ENCODE assay signal across 11 mouse cellular contexts in genomic region chr6:67014679-67015075, GRCm38 (mm10). TPM values are rescaled to one million over a fixed set of nuclear protein-coding genes. Genes with fewer than 3 reads are reported as not detected.
A peak's percentile ranks its signal among the peaks of the same experiment; 100 is the strongest.
DNase-seq lines count a peak whose midpoint lies in the region; ATAC-seq and TF ChIP-seq lines count a peak whose summit lies in the region.
"Had no signal": no experiment of that assay in that cellular context is flagged by ENCODE, and none has a peak within 500 bp of the region (broad histone marks: within the 10 kb centered on the region; RNA-seq: fewer than 3 reads in every experiment).

No protein-coding gene starts in this region.

- peak; percentile 36 for ATAC-seq in Patski
- peak; percentile 20; the same call in 1 of the 2 replicates for ATAC-seq in kidney, embryonic 16.5 days (ENCODE audit: low FRiP score, low TSS enrichment)
- no peak for ATAC-seq in forebrain, embryonic 11.5 days (replicated peaks; ENCODE audit: low FRiP score)

- H3K27ac ChIP-seq in kidney, embryonic 16.5 days (ENCODE audit: low read length) = no peak overlapping the region
- no peak overlapping the region for H3K27ac ChIP-seq in forebrain, embryonic 11.5 days (ENCODE audit: low read depth, low read length)
- H3K27ac ChIP-seq: hindbrain, embryonic 13.5 days; macrophage had no signal

- no peak for TF ChIP-seq CTCF in Patski (IDR thresholded peaks at IDR 0.05)

- in situ Hi-C loops in Patski (cut with MboI; ENCODE audit: low pct_unique_long_range_greater_than_20kb) = no loop called here

- no peak overlapping the region for H3K4me2 ChIP-seq in kidney, embryonic 16.5 days (replicated peaks; ENCODE audit: low read depth, low read length)
- no peak overlapping the region for H3K4me2 ChIP-seq in forebrain, embryonic 11.5 days (ENCODE audit: low read depth, low read length, severe bottlenecking)
- H3K4me2 ChIP-seq: hindbrain, embryonic 13.5 days had no signal

- no peak overlapping the region for H3K9ac ChIP-seq in kidney, embryonic 16.5 days (replicated peaks; ENCODE audit: low read length)
- no peak overlapping the region for H3K9ac ChIP-seq in forebrain, embryonic 11.5 days (ENCODE audit: low read length)
- H3K9ac ChIP-seq: hindbrain, embryonic 13.5 days had no signal

- H3K36me3 ChIP-seq in kidney, embryonic 16.5 days (ENCODE audit: insufficient read depth, low read length) = peaks cover 12% of the 10 kb centered on the region
- H3K36me3 ChIP-seq in forebrain, embryonic 11.5 days (ENCODE audit: control insufficient read depth, insufficient read depth, low read length) = no peaks in the 10 kb centered on the region
- H3K36me3 ChIP-seq: hindbrain, embryonic 13.5 days had no signal

- H3K9me3 ChIP-seq in kidney, embryonic 16.5 days (ENCODE audit: low read length) = no peaks in the 10 kb centered on the region
- H3K9me3 ChIP-seq in forebrain, embryonic 11.5 days (ENCODE audit: control insufficient read depth, low read length) = no peaks in the 10 kb centered on the region
- H3K9me3 ChIP-seq: hindbrain, embryonic 13.5 days had no signal

- peaks cover 32% of the 10 kb centered on the region for H3K4me1 ChIP-seq in kidney, embryonic 16.5 days (ENCODE audit: insufficient read depth, low read length)
- H3K4me1 ChIP-seq in forebrain, embryonic 11.5 days (replicated peaks; ENCODE audit: control insufficient read depth, insufficient read depth, low read length) = peaks cover 2% of the 10 kb centered on the region; the same call in 1 of the 2 replicates

- H3K4me3 ChIP-seq in kidney, embryonic 16.5 days (ENCODE audit: low read length) = no peak overlapping the region
- H3K4me3 ChIP-seq in forebrain, embryonic 11.5 days (ENCODE audit: low read depth, low read length) = no peak overlapping the region
- H3K4me3 ChIP-seq: hindbrain, embryonic 13.5 days had no signal

- peak; percentile 87 for DNase-seq in kidney, adult 11 months
- DNase-seq in kidney, postnatal 4 days = no peak
- DNase-seq in Patski (ENCODE audit: low read depth, low spot score) = no peak
- peak; percentile 65 for DNase-seq in lung, postnatal 25 days (ENCODE audit: low spot score)
- DNase-seq in forebrain, embryonic 11.5 days (ENCODE audit: low spot score) = no peak
- no peak for DNase-seq in urinary bladder, postnatal 4 days (ENCODE audit: low spot score in 2 of 2)
- no peak for DNase-seq in ovary, adult 18-20 months (ENCODE audit: low spot score)
- DNase-seq: cerebellum, postnatal 25 days had no signal

- POLR2A ChIA-PET in Patski (lab: Charles Lee) = no interaction called here

- no peaks in the 10 kb centered on the region for H3K27me3 ChIP-seq in Patski
- no peaks in the 10 kb centered on the region for H3K27me3 ChIP-seq in kidney, embryonic 16.5 days (ENCODE audit: insufficient read depth, low read length)
- H3K27me3 ChIP-seq in forebrain, embryonic 11.5 days (ENCODE audit: control insufficient read depth, insufficient read depth, low read length) = no peaks in the 10 kb centered on the region
- H3K27me3 ChIP-seq: hindbrain, embryonic 13.5 days had no signal

- WGBS in kidney, embryonic 16.5 days = 100% methylated on average over 1 of the region's 1 CpGs
- 96% methylated on average over 1 of the region's 1 CpGs for WGBS in forebrain, embryonic 11.5 days

- CTCF ChIA-PET in Patski (lab: Charles Lee) = no interaction called here

RNA-seq across cellular contexts. Expression of gene Gadd45a, which starts 22.6 kb away (rescaled TPM):
- 138 TPM for polyA plus RNA-seq in Patski (2021)
- polyA plus RNA-seq in kidney, embryonic 16.5 days (2015; fragmentation: Nextera tagmentation; extraction: Ambion mirVana) = 35.1 and 39.4 TPM in 2 replicates
- 19.7 and 23.2 TPM in 2 replicates for polyA plus RNA-seq in forebrain, embryonic 11.5 days (2014; fragmentation: Nextera tagmentation; extraction: Ambion mirVana)

Comparison
In these comparisons a context has a peak if more than half of its experiments do, and no peak if none do; other contexts are left out.
1. DNase-seq: peak in kidney, adult 11 months (single experiment) and lung, postnatal 25 days (single experiment); none in kidney, postnatal 4 days (0 of 2), Patski (single experiment), forebrain, embryonic 11.5 days (single experiment), urinary bladder, postnatal 4 days (0 of 2) and ovary, adult 18-20 months (single experiment).